In genomic region chr9:118926111-118926650, GRCm38 (mm10) we compare ENCODE assay signal across 8 mouse cellular contexts. TPM values are rescaled to one million over a fixed set of nuclear protein-coding genes. Genes with fewer than 3 reads are reported as not detected.
A peak's percentile ranks its signal among the peaks of the same experiment; 100 is the strongest.
DNase-seq lines count a peak whose midpoint lies in the region; ATAC-seq and TF ChIP-seq lines count a peak whose summit lies in the region.

TSS of gene Ctdspl (plus strand) at chr9:118926453.

- DNase-seq in Patski (ENCODE audit: low read depth, low spot score), result no peak
- DNase-seq in cerebellum, adult 18-20 months, result peak; percentile 52 to 64
- peak in 1 of 2 experiments; percentile 66 for DNase-seq in frontal cortex, adult 2 months (ENCODE audit: extremely low spot score in 1 of 2, low spot score in 1 of 2)
- DNase-seq in left cerebral cortex, adult 2 months (ENCODE audit: extremely low spot score in 1 of 2, low spot score in 2 of 2), result peak; percentile 69 to 73
- DNase-seq in right cerebral cortex, postnatal 10 days (ENCODE audit: low spot score in 2 of 2), result peak; percentile 77 to 78
- peak; percentile 36 to 56 for DNase-seq in urinary bladder, postnatal 36 days (ENCODE audit: low spot score in 2 of 2)

- TF ChIP-seq CTCF in Patski (IDR thresholded peaks at IDR 0.05), result no peak
- no peak for TF ChIP-seq CTCF in left cerebral cortex, adult 2 months (IDR thresholded peaks at IDR 0.05)

- peak within 1 kb of the TSS; percentile 88 for H3K27ac ChIP-seq in hindbrain, embryonic 13.5 days
- H3K27ac ChIP-seq in left cerebral cortex, adult 2 months, result peak within 1 kb of the TSS; percentile 94
- H3K27ac ChIP-seq in macrophage, result peak within 1 kb of the TSS; percentile 53

- ATAC-seq in Patski, result peak; percentile 48
- peak; percentile 29 for ATAC-seq in hindbrain, embryonic 13.5 days (ENCODE audit: low FRiP score)

- intact Hi-C loops in left cerebral cortex, adult 2 months (cut with DNase I), result loop anchor here (2.0 to 10.0 kb wide), 2 partner anchors 27 to 399 kb away; partner anchors contain the start of gene Oxsr1

- no peaks in the 10 kb centered on the region for H3K27me3 ChIP-seq in Patski
- peaks cover 14% of the 10 kb centered on the region; the same call in 1 of the 2 replicates for H3K27me3 ChIP-seq in hindbrain, embryonic 13.5 days

- no peaks in the 10 kb centered on the region for H3K9me3 ChIP-seq in hindbrain, embryonic 13.5 days

- H3K4me3 ChIP-seq in hindbrain, embryonic 13.5 days, result peak within 1 kb of the TSS; percentile 79
- H3K4me3 ChIP-seq in left cerebral cortex, adult 2 months, result peak within 1 kb of the TSS; percentile 81
- peak within 1 kb of the TSS; percentile 70 for H3K4me3 ChIP-seq in macrophage (ENCODE audit: inconsistent target)

- peaks cover 43% of the 10 kb centered on the region for H3K4me1 ChIP-seq in hindbrain, embryonic 13.5 days (replicated peaks)

- POLR2A ChIA-PET in Patski (lab: Charles Lee), result interaction anchor here (0.5 to 1.7 kb wide), 5 partner anchors 10 to 294 kb away, joined by 3 to 5 read pairs (median 3); no protein-coding TSS in a partner anchor

- H3K4me2 ChIP-seq in hindbrain, embryonic 13.5 days, result peak within 1 kb of the TSS; percentile 98

- H3K36me3 ChIP-seq in hindbrain, embryonic 13.5 days, result no peaks in the 10 kb centered on the region
- no peaks in the 10 kb centered on the region for H3K36me3 ChIP-seq in macrophage (ENCODE audit: inconsistent target)

- WGBS in hindbrain, embryonic 13.5 days, result under 1% methylated on average over 54 of the region's 73 CpGs
- under 1% methylated on average over 46 of the region's 73 CpGs for WGBS in macrophage (ENCODE audit: missing documents)

- no peaks in the 10 kb centered on the region; the same call in 1 of the 2 replicates for H3K79me2 ChIP-seq in macrophage (ENCODE audit: inconsistent target)

- CTCF ChIA-PET in Patski (lab: Charles Lee), result interaction anchor here (2.9 kb wide), 1 partner anchor 137 kb away, joined by 7 read pairs; no protein-coding TSS in a partner anchor

- H3K9ac ChIP-seq in hindbrain, embryonic 13.5 days, result peak within 1 kb of the TSS; percentile 89

- in situ Hi-C loops in Patski (cut with MboI; ENCODE audit: low pct_unique_long_range_greater_than_20kb), result no loop called here

RNA-seq across cellular contexts. Expression of gene Ctdspl, which starts in this region (rescaled TPM):
- polyA plus RNA-seq in Patski (2021) (25.3 TPM), macrophage (2018) (1.9 to 6.3 TPM (median 3.1 TPM) in 3 replicates)
- polyA plus RNA-seq in frontal cortex, adult 2 months (2012; rRNA removed), result 30.1 and 33.7 TPM in 2 replicates
- polyA plus RNA-seq in hindbrain, embryonic 13.5 days (2015; fragmentation: Nextera tagmentation; extraction: Ambion mirVana), result 7.3 and 8.1 TPM in 2 replicates
- total RNA-seq in left cerebral cortex, adult 2 months (2021), result 10 to 100 TPM; 33.9 to 37.5 TPM
- total RNA-seq in macrophage (2018; cell fraction: chromatin; rRNA removed), result 1 to 10 TPM in 23 of 26 experiments, under 1 TPM in 3; 0.58 to 7.2 (median 3.5) TPM
- 1 to 10 TPM; 1.6 to 5.3 (median 2.9) TPM for total RNA-seq in macrophage (2018; cell fraction: cytosol; rRNA removed)
- total RNA-seq in macrophage (2018; cell fraction: nucleus; rRNA removed), result 10 to 100 TPM in 1 of 26 experiments, 1 to 10 TPM in 25; 1.3 to 13.0 (median 3.0) TPM
